Mouse (Mus musculus) forebrain, embryonic 13.5 days (tissue): ENCODE results near the gene Plcl1. TPM values are rescaled to one million over a fixed set of nuclear protein-coding genes. Genes with fewer than 3 reads are reported as not detected.

Experiments used
- ATAC-seq: fragments of 200-750 bp; cut with Nextera tagmentation; 2 replicates; pipeline ENCODE4 v1.8.0; 2017
- H3K27ac ChIP-seq: fragments of 300-500 bp; sonication (generic); 2 replicates; pipeline ENCODE4 v1.5.1; 2015; ENCODE audit warnings: inconsistent platforms, mild to moderate bottlenecking, moderate library complexity
- H3K27me3 ChIP-seq: fragments of 300-500 bp; sonication (generic); 2 replicates; pipeline ENCODE4 v1.6.1; 2015; ENCODE audit warnings: mild to moderate bottlenecking, inconsistent platforms
- H3K36me3 ChIP-seq: fragments of 300-500 bp; sonication (generic); 2 replicates; pipeline ENCODE4 v1.6.1; 2015; ENCODE audit warnings: mild to moderate bottlenecking, inconsistent platforms; ENCODE audit not compliant: poor library complexity, severe bottlenecking
- H3K4me1 ChIP-seq: fragments of 300-500 bp; sonication (generic); 2 replicates; pipeline ENCODE4 v1.6.1; 2015; ENCODE audit warnings: inconsistent platforms
- H3K4me2 ChIP-seq: fragments of 300-500 bp; sonication (generic); 2 replicates; pipeline ENCODE4 v1.6.1; 2015; ENCODE audit warnings: inconsistent platforms, mild to moderate bottlenecking, moderate library complexity
- H3K4me3 ChIP-seq: fragments of 300-500 bp; sonication (generic); 2 replicates; pipeline ENCODE4 v1.5.1; 2015; ENCODE audit warnings: mild to moderate bottlenecking, inconsistent platforms
- H3K9ac ChIP-seq: fragments of 300-500 bp; sonication (generic); 2 replicates; pipeline ENCODE4 v1.6.1; 2015; ENCODE audit warnings: mild to moderate bottlenecking, inconsistent platforms
- H3K9me3 ChIP-seq: fragments of 300-500 bp; sonication (generic); replicated peaks from 2 replicates; pipeline ENCODE4 v1.6.1; 2016; ENCODE audit warnings: inconsistent platforms
- WGBS: fragments of 180-500 bp; shearing (Covaris S2); methylation state at CpG from one replicate; pipeline ENCODE4 v1.1.7; 2015; 5-methylcytosine and 5-hydroxymethylcytosine counted together
- polyA plus RNA-seq: library from polyadenylated mRNA; unstranded; fragments of >200 nt; fragmentation: Nextera tagmentation; extraction: Ambion mirVana; gene quantifications from 2 replicates; pipeline ENCODE4 v1.2.1, GENCODE M21; 2015

The Plcl1 gene
- polyA plus RNA-seq, 1 experiment from 2014 or later = 4.4 TPM

DNA sequence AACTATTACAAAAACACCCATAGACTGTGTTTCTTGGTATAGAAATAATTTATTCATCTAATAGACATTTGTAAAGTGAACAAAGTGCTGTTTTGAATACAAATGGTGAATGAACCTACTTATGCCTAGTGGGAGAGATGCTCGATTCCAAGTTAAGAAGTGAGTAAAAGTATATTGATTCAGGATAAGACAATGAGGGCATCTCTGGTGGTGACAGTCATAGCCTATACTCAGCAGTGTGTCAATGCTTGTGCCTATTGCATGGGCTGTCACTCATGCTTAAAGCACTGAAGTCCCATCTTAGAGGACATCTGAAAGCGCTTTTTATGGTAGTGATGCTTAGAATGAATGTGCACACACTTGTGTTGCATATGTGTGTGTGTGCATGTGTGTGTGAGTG is 226.3 kb downstream of the Plcl1 start:
- ATAC-seq = no peak
- 57% methylated on average over 2 of the region's 2 CpGs for WGBS
- Histone ChIP-seq H3K9me3 (no peaks in the 10 kb centered on the region), H3K27ac (no peak overlapping the region), H3K4me2 (no peak overlapping the region), H3K36me3 (no peaks in the 10 kb centered on the region), H3K4me3 (no peak overlapping the region), H3K9ac (no peak overlapping the region), H3K27me3 (no peaks in the 10 kb centered on the region), H3K4me1 (peaks cover 12% of the 10 kb centered on the region)

- Histone ChIP-seq H3K4me2 (no peak overlapping the region), H3K9me3 (no peaks in the 10 kb centered on the region), H3K4me3 (no peak overlapping the region), H3K36me3 (no peaks in the 10 kb centered on the region), H3K27me3 (no peaks in the 10 kb centered on the region), H3K4me1 (peaks cover 12% of the 10 kb centered on the region), H3K9ac (no peak overlapping the region), H3K27ac (no peak overlapping the region)
- ATAC-seq = no peak
- WGBS = 60% methylated on average over 4 of the region's 4 CpGs
These were observed 227.6 kb downstream of the Plcl1 start for GRCm38 (mm10) chr1:55633326-55633725.

DNA sequence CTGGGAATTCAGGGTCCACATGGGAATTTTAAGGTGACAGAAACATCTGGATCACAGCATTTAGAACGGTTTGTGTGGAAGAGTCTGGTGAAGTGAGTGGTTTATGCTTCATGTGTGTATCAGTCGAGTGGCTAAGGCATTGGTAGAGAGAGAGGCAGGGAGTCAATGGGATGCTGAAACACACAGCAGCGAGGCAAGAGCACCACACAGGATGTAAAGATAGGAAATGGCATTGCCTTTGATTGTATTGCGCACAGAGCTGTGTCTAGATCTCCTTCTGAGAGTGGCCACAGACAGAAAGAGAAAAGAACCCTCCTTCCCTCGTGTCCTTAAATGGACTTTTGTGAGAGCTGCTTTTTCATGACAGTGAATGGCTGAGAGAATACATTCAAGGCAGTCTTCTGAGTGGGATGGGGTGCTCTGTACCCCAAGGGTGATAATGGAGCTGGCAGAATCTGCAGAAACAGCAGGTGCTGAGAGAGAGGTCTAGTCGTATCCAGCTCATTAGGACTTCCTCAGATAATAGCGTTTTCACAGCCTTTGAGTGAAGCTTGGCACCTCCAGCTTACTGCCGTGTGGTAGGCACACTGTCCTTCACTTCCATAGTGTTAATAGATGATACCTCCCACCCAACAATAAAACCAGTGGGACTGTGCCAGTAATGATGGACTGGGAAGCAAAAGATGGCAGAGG is 253.9 kb downstream of the Plcl1 start:
- H3K4me1 ChIP-seq = peaks cover 22% of the 10 kb centered on the region
- no peak overlapping the region for H3K4me3 ChIP-seq
- H3K4me2 ChIP-seq = no peak overlapping the region
- peak; percentile 89 for ATAC-seq
- no peaks in the 10 kb centered on the region for H3K36me3 ChIP-seq
- no peaks in the 10 kb centered on the region for H3K27me3 ChIP-seq
- H3K9me3 ChIP-seq = no peaks in the 10 kb centered on the region
- peak overlapping the region; percentile 67 for H3K27ac ChIP-seq
- WGBS = 49% methylated on average over 8 of the region's 8 CpGs
- no peak overlapping the region for H3K9ac ChIP-seq

GRCm38 (mm10) chr1:55661381-55661780 is 255.7 kb downstream of the Plcl1 start:
- ATAC-seq = no peak
- H3K4me3 ChIP-seq = no peak overlapping the region
- peaks cover 39% of the 10 kb centered on the region for H3K4me1 ChIP-seq
- H3K4me2 ChIP-seq = no peak overlapping the region
- 59% methylated on average over 2 of the region's 2 CpGs for WGBS
- no peak overlapping the region for H3K9ac ChIP-seq
- H3K36me3 ChIP-seq = no peaks in the 10 kb centered on the region
- H3K27me3 ChIP-seq = no peaks in the 10 kb centered on the region
- no peaks in the 10 kb centered on the region for H3K9me3 ChIP-seq
- peak overlapping the region; percentile 57; the same call in 1 of the 2 replicates for H3K27ac ChIP-seq

GRCm38 (mm10) chr1:55665137-55665827 is 259.6 kb downstream of the Plcl1 start:
- H3K27me3 ChIP-seq = no peaks in the 10 kb centered on the region
- H3K27ac ChIP-seq = peak overlapping the region; percentile 92
- no peak overlapping the region for H3K4me3 ChIP-seq
- peak overlapping the region; percentile 43 for H3K4me2 ChIP-seq
- WGBS = 60% methylated on average over 10 of the region's 10 CpGs
- peak overlapping the region; percentile 26; the same call in 1 of the 2 replicates for H3K9ac ChIP-seq
- peaks cover 44% of the 10 kb centered on the region for H3K4me1 ChIP-seq
- no peaks in the 10 kb centered on the region for H3K9me3 ChIP-seq
- H3K36me3 ChIP-seq = no peaks in the 10 kb centered on the region
- ATAC-seq = peak; percentile 60

DNA sequence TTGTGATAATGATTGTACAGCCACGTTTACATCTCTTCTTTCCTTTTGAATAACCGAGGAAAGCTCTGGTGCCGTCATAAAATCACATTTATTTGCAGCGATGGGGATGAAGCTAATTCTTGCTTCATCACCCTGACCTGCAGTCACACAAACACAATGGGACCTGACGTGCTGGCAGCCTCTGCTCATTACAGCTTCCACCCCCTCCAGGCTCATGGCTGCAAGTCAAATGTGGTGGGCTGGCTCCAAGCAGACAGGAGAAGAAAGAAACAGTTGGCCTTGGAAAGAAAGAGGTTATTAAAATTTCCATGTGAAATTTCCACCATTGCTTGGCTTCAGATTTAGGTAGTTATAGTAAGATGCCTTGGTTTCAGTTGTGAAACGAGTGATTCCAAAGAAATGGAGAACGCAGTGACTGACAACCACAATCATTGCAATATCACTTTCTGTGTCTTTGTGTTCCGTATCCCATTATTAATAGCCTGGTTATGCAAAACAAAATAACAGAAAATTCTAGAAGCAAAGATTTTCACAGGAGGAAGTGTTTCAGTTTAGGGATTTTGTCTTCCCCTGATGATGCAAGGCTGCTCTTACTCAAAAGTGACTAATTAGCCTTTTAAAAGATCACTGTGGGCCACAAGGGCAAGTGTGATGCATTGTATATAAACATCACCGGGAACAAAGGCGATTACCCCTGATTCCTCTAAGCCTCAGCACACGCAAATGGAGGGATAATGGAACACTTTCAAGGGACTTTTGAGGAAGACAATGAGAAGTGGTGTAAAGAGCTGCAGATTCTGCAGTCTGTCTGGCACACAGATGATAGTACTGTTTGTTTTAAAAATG is 260.3 kb downstream of the Plcl1 start:
- H3K4me1 ChIP-seq = peaks cover 39% of the 10 kb centered on the region
- H3K36me3 ChIP-seq = no peaks in the 10 kb centered on the region
- peak overlapping the region; percentile 43 for H3K4me2 ChIP-seq
- WGBS = 7% methylated on average over 11 of the region's 11 CpGs
- ATAC-seq = peak; percentile 91
- no peaks in the 10 kb centered on the region for H3K9me3 ChIP-seq
- H3K4me3 ChIP-seq = no peak overlapping the region
- H3K9ac ChIP-seq = peak overlapping the region; percentile 40; the same call in 1 of the 2 replicates
- peak overlapping the region; percentile 92 for H3K27ac ChIP-seq
- H3K27me3 ChIP-seq = no peaks in the 10 kb centered on the region

- whole genome bisulfite sequencing = 31% methylated on average over 5 of the region's 5 CpGs
- ATAC-seq = no peak; the same call in 1 of the 2 replicates
- H3K4me2 ChIP-seq = peak overlapping the region; percentile 43
These were observed 261.1 kb downstream of the Plcl1 start for GRCm38 (mm10) chr1:55666798-55667197.

DNA sequence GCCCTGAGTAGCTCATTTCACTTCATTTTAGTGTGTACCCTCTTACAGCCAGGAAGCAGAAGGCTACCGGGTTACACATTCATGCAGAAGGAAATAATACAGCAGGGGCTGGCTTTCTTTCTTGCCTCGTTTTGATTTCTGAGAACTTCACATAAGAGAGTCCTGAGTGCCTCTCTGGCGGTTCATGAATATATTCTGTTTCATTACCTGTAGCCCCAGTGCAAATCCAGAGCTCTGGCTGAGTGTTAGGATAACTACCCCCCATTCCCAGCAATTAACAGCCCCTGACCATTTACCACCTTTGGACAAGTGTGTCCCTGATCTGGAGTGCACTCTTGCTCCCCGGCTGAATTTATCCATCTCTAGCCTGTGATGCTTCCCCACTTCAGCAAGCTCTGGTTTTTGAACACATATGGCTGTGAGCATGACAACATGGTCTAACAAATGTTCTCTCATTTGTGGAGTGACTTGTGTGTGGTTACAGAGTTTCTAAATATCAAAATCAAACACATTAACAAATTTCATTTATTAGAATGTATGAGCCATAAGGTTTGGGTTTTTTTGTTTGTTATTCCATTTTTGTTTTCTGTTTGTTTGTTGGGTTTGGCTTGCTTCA is 263.0 kb downstream of the Plcl1 start:
- H3K27ac ChIP-seq = no peak overlapping the region; the same call in 1 of the 2 replicates
- no peaks in the 10 kb centered on the region for H3K9me3 ChIP-seq
- H3K27me3 ChIP-seq = no peaks in the 10 kb centered on the region
- H3K36me3 ChIP-seq = no peaks in the 10 kb centered on the region
- no peak for ATAC-seq
- H3K4me1 ChIP-seq = peaks cover 39% of the 10 kb centered on the region
- H3K4me2 ChIP-seq = no peak overlapping the region
- WGBS = 29% methylated on average over 4 of the region's 4 CpGs
- H3K9ac ChIP-seq = peak overlapping the region; percentile 27; the same call in 1 of the 2 replicates
- H3K4me3 ChIP-seq = no peak overlapping the region

More at GRCm38 (mm10) chr1:55666798-55667197, 261.1 kb downstream of the Plcl1 start:
- Histone ChIP-seq H3K9me3 (no peaks in the 10 kb centered on the region), H3K4me1 (peaks cover 35% of the 10 kb centered on the region), H3K9ac (0 out of 2 replicates have a peak overlapping the region, but pooled peaks have one; percentile 40), H3K4me3 (no peak overlapping the region), H3K27me3 (no peaks in the 10 kb centered on the region), H3K27ac (peak overlapping the region; percentile 92), H3K36me3 (no peaks in the 10 kb centered on the region)

DNA sequence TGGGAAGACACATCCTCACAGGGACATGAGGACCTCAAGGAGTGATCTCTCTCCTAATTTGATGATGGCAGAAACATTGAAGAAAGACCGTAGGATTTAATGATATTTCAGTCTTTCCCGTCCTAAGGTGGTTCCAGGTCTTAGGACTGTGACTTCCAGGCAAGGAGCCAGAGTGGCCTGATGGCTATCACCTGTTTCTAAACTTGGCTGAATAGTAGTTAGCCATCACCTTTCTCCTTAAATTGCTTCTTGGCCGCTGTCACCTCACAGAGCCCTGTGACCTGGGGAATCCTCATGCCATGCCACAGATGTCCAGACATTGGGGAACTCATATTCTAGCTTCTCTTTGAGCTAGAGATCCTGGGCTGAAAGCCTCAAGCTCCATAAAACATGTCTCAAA is 277.0 kb downstream of the Plcl1 start:
- Histone ChIP-seq H3K9ac (no peak overlapping the region), H3K9me3 (no peaks in the 10 kb centered on the region), H3K4me1 (0 out of 2 replicates have a peak, but pooled peaks cover 2% of the 10 kb centered on the region), H3K27ac (no peak overlapping the region), H3K36me3 (no peaks in the 10 kb centered on the region), H3K4me3 (no peak overlapping the region), H3K27me3 (no peaks in the 10 kb centered on the region), H3K4me2 (no peak overlapping the region)
- ATAC-seq = no peak
- WGBS = 95% methylated on average over 3 of the region's 3 CpGs

GRCm38 (mm10) chr1:55686261-55686660 is 280.5 kb downstream of the Plcl1 start:
- Histone ChIP-seq H3K9ac (no peak overlapping the region), H3K4me2 (no peak overlapping the region), H3K9me3 (no peaks in the 10 kb centered on the region), H3K4me3 (no peak overlapping the region), H3K27me3 (no peaks in the 10 kb centered on the region), H3K27ac (no peak overlapping the region), H3K36me3 (no peaks in the 10 kb centered on the region), H3K4me1 (no peaks in the 10 kb centered on the region)
- ATAC-seq = no peak
- 72% methylated on average over 5 of the region's 5 CpGs for WGBS

GRCm38 (mm10) chr1:55693636-55694220 is 288.0 kb downstream of the Plcl1 start:
- H3K36me3 ChIP-seq = no peaks in the 10 kb centered on the region
- H3K9ac ChIP-seq = no peak overlapping the region
- WGBS = 79% methylated on average over 10 of the region's 10 CpGs
- H3K4me1 ChIP-seq = no peaks in the 10 kb centered on the region
- ATAC-seq = no peak
- no peaks in the 10 kb centered on the region for H3K27me3 ChIP-seq
- no peak overlapping the region for H3K4me2 ChIP-seq
- no peak overlapping the region for H3K4me3 ChIP-seq
- H3K9me3 ChIP-seq = no peaks in the 10 kb centered on the region
- no peak overlapping the region for H3K27ac ChIP-seq
